Mouse (Mus musculus): Measurements from ENCODE around the gene Fam25c.
"Not testable (repeated sequence)": the region's sequence is repeated elsewhere in the genome, so short reads cannot be mapped to it uniquely, and the experiment has no call there.

The Fam25c gene

GRCm38 (mm10) chr14:34355301-34355700, at the start of gene Fam25c:
Fam25c (minus strand) TSS chr14:34355433.
- DNase-seq (ENCODE audit: low spot score in 2 of 2), result no peak

DNA sequence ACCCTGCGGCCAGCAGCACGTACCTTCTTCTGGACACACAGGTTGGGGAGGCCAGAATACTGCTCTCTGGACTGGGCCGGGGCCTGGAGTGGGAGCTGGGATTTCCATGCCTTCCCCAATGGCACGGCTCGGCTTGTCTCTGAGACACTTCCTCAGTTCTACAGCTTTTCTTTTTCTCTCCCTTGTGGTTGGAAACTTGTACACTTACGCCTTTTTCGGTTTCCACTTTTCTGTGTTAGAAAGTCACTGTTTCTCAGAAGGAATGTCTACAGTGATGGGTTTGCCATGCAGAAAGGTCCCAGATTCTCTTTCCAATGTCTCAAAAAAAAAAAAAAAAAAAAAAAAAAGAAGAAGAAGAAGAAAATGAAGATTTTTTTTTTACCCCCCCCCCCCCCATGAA, 48.2 kb upstream of the Fam25c start:
- no peak for DNase-seq (ENCODE audit: low spot score in 2 of 2)

DNA sequence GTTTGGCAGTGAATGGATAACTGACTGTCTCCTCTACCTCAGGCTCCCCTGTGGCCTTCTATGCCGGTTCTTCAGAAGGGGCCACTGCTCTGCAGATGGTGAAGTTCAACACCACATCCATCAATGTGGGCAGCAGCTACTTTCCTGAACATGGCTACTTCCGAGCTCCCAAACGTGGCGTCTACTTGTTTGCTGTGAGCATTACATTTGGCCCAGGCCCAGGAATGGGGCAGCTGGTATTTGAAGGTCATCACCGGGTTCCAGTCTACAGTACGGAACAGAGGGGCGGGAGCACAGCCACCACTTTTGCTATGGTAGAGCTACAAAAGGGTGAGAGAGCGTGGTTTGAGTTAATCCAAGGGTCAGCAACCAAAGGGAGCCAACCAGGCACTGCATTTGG, 47.6 kb upstream of the Fam25c start:
- DNase-seq (ENCODE audit: low spot score in 2 of 2), result no peak

- DNase-seq (ENCODE audit: low spot score in 2 of 2), result peak; percentile 52 to 76
These were observed 45.9 kb upstream of the Fam25c start for GRCm38 (mm10) chr14:34401135-34401534.

DNA sequence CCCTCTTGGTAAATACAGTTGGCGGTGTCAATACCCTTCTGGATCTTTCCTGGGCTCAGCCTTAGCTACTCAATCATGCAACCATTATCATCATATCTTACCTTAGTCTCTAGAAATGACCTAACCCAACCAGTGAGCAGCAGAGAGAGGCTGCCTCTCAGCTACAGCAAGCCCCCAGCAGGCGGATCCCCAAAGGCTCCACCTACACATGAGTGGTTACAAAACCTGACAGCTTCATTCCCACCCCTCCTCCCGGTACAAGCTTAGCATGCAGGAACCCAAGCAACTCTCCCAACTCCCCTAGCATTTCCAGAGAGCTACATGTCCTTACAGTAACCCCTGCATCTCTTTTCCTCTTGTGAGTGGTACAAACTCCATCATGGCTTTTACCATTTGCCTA, 44.8 kb upstream of the Fam25c start:
- no peak for DNase-seq (ENCODE audit: low spot score in 2 of 2)

- DNase-seq (ENCODE audit: low spot score in 2 of 2), result no peak
These were observed 44.1 kb upstream of the Fam25c start for GRCm38 (mm10) chr14:34399301-34399700.

DNA sequence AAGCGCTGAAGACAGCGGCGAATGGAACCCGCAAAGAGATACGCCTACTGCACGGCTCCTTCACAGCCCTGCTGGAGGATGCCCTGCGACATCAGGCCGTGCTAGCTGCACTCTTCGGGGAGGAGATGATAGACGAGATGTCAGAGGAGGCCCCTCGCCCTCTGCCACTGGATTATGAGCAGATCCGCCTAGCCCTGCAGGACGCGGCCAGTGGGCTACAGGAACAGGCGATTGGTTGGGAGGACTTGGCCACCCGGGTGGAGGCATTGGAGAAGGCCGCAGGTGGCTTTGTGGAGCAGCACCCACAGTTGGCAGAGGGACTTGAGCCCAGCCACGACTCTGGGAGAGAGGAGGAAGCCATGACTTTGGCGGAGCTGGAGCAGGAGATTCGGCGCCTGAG, 43.7 kb upstream of the Fam25c start:
- no peak for DNase-seq (ENCODE audit: low spot score in 2 of 2)

- DNase-seq (ENCODE audit: low spot score in 2 of 2), result no peak
These were observed 42.6 kb upstream of the Fam25c start for GRCm38 (mm10) chr14:34397871-34398270.

DNA sequence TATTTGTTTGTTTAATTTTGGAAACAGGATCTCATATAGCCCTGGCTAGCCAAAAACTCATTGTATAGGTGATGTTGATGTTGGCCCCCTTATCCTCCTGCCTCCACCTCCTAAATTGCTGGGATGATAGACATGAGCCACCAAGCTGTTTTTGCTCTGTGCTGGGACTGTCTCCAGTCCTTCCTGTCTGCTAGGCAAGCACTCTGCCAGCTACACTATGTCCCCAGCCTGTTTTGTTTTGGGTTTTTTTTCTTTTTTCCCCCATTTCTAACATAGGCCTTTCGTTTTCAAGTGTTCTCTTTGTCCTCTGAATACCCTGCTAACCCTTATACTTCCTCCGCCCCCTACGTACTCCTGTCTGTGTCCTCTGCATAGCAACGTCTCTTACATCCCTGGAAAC, 38.1 kb upstream of the Fam25c start:
- DNase-seq (ENCODE audit: low spot score in 2 of 2), result no peak

DNA sequence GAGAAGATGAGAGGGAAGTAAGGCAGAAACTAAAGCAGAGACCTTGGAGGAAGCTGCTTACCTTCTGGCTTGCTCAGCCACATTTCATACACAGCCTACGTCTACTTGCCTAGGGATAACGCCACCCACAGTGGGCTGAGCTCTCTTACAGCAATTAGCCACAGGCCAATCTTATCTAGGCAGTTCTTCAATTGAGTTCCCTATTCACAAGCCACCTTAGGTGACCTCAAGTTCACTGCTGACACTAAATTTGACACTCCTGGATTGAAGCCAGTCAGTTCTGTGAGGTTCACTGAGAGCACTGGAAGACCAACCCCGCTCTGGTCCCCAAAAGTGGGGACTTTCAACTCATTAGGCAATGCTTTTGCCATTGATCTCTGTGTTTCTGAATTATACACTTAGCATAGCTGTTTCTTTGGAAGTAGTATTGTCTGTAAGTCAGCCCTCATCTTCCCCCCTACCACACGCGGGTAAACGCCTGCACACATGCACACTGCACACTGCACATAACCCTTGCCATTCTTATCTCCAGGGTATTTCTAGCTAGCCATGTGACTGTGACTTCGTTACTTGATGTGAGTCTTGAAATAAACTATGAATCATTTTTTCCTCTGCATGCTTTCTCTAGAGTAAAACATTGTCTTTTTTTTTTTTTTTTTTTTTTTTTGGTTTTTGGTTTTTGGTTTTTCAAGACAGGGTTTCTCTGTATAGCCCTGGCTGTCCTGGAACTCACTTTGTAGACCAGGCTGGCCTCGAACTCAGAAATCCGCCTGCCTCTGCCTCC, 27.9 kb upstream of the Fam25c start:
- no peak for DNase-seq (ENCODE audit: low spot score in 2 of 2)

- peak in 1 of 2 experiments; percentile 41 for DNase-seq (ENCODE audit: low spot score in 2 of 2)
These were observed 23.5 kb upstream of the Fam25c start for GRCm38 (mm10) chr14:34378560-34379331.

DNA sequence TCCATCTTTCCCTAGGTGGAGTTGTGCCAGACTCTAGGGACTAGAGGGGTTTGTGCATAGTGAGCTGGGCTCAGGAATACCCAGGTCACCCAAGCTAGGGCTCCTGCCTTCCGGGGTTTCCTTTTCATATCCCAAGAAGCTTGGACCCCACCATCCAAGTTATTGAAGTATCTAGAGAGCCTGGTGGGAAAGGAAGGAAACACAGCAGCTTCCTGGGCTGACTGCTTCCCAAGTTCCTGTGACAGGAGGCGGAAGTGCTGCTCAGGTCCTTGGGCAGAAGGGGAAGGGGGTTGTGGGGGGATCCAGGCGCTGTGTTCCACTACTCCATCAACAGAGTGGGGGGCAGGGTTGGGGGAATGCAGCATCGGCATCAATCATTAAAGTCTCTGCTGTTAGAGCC, 21.9 kb upstream of the Fam25c start:
- no peak for DNase-seq (ENCODE audit: low spot score in 2 of 2)

- no peak for DNase-seq (ENCODE audit: low spot score in 2 of 2)
These were observed 20.7 kb upstream of the Fam25c start for GRCm38 (mm10) chr14:34375941-34376340.

DNA sequence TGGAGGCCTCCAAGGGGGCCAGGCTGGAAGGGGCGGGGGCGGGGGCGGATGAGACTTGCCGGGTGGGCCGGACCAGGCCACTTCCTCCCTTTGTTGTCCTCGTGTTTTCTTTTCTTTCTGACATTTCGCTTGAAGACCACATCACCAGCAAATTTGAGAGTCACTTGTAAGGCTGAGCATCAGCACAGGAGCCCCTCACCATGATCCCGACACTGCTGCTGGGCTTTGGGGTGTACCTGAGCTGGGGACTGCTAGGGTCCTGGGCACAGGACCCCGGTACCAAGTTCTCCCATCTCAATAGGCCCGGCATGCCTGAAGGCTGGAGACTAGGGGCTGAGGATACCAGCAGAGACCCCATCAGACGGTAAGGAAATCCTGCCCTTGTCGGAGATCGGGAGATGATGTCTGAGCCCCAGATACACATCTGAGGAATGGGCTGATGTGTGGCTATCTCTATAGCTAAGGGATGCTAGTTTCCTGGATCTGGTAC, 20.2 kb upstream of the Fam25c start, which contains the start of gene Mmrn2:
Mmrn2 (plus strand) TSS at position 51 of the 490 bp plus-strand sequence.
- DNase-seq (ENCODE audit: low spot score in 2 of 2), result no peak

- DNase-seq (ENCODE audit: low spot score in 2 of 2), result no peak
These were observed 19.3 kb upstream of the Fam25c start, which contains the start of gene Sncg for GRCm38 (mm10) chr14:34374577-34374976. Sncg (minus strand) TSS chr14:34374789.

- DNase-seq (ENCODE audit: low spot score in 2 of 2), result no peak
These were observed 18.3 kb upstream of the Fam25c start for GRCm38 (mm10) chr14:34373581-34373980.

GRCm38 (mm10) chr14:34372646-34373045, 17.4 kb upstream of the Fam25c start:
- DNase-seq (ENCODE audit: low spot score in 2 of 2), result peak; percentile 43 to 71

DNA sequence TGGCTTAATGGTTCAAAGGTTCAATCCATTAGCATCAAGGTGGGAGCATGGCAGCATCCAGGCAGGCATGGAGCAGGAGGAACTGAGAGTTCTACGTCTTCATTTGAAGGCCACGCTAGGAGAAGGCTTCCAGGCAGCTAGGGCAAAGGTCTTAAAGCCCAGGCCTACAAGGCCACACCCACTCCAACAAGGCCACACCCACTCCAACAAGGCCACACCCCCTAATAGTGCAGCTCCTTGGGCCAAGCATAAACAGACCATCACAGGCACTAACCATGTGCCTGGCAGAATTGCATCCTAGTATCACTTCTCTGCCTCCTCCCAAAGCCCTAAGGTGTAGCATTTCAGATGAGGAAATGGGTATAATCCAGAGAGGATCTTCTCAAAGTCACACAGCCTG, 16.5 kb upstream of the Fam25c start:
- DNase-seq (ENCODE audit: low spot score in 2 of 2), result no peak

- no peak for DNase-seq (ENCODE audit: low spot score in 2 of 2)
These were observed 15.7 kb upstream of the Fam25c start for GRCm38 (mm10) chr14:34370921-34371320.

GRCm38 (mm10) chr14:34370203-34370602, 15.0 kb upstream of the Fam25c start:
- DNase-seq (ENCODE audit: low spot score in 2 of 2), result no peak

DNA sequence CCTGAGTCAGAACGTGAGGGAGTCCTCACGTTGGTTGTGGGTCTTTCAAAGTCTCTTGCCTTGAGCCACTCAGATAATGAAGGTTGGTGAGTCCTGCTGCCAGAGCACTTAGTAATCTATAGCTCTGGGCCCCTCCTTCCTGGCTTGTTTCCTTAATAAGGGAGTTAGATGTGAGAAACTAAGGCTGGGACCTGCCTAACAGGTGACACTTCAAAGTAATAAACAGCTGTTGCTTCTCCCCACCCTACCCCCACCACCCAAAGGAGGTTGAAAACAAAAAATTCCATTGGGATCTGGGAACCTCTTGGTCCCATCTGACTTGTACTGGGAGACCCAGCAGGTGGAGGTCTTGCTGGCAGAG, 9.9 kb upstream of the Fam25c start:
- no peak for DNase-seq (ENCODE audit: low spot score in 2 of 2)

GRCm38 (mm10) chr14:34364254-34365146, 9.3 kb upstream of the Fam25c start:
- not testable (repeated sequence) for DNase-seq (ENCODE audit: low spot score in 2 of 2)

Measured in urinary bladder, postnatal 4 days (tissue).